Mouse (Mus musculus) midbrain, embryonic 13.5 days (tissue): ENCODE measurements around the gene Ece2. TPM values are rescaled to one million over a fixed set of nuclear protein-coding genes. Genes with fewer than 3 reads are reported as not detected.
A peak's percentile ranks its signal among the peaks of the same experiment; 100 is the strongest.

ENCODE experiments used
- ATAC-seq: fragments of 200-750 bp; cut with Nextera tagmentation; 2 replicates; pipeline ENCODE4 v1.8.0; 2017; ENCODE audit warnings: mild to moderate bottlenecking, moderate TSS enrichment, moderate library complexity
- H3K27ac ChIP-seq: fragments of 300-500 bp; sonication (generic); 2 replicates; pipeline ENCODE4 v1.5.1; 2015; ENCODE audit warnings: inconsistent platforms, mild to moderate bottlenecking, moderate library complexity
- H3K27me3 ChIP-seq: fragments of 300-500 bp; sonication (generic); 2 replicates; pipeline ENCODE4 v1.6.1; 2015; ENCODE audit warnings: mild to moderate bottlenecking, inconsistent platforms
- H3K36me3 ChIP-seq: fragments of 300-500 bp; sonication (generic); 2 replicates; pipeline ENCODE4 v1.6.1; 2015; ENCODE audit warnings: mild to moderate bottlenecking, inconsistent platforms
- H3K4me1 ChIP-seq: fragments of 300-500 bp; sonication (generic); replicated peaks from 2 replicates; pipeline ENCODE4 v1.6.1; 2015; ENCODE audit warnings: inconsistent platforms
- H3K4me2 ChIP-seq: fragments of 300-500 bp; sonication (generic); replicated peaks from 2 replicates; pipeline ENCODE4 v1.6.1; 2015; ENCODE audit warnings: moderate library complexity, mild to moderate bottlenecking, inconsistent platforms
- H3K4me3 ChIP-seq: fragments of 300-500 bp; sonication (generic); replicated peaks from 2 replicates; pipeline ENCODE4 v1.5.1; 2015; ENCODE audit warnings: mild to moderate bottlenecking, inconsistent platforms
- H3K9ac ChIP-seq: fragments of 300-500 bp; sonication (generic); replicated peaks from 2 replicates; pipeline ENCODE4 v1.6.1; 2015; ENCODE audit warnings: mild to moderate bottlenecking, inconsistent platforms
- H3K9me3 ChIP-seq: fragments of 300-500 bp; sonication (generic); 2 replicates; pipeline ENCODE4 v1.6.1; 2016; ENCODE audit warnings: mild to moderate bottlenecking, inconsistent platforms
- WGBS: fragments of 180-500 bp; shearing (Covaris S2); methylation state at CpG from one replicate; pipeline ENCODE4 v1.1.7; 2015; 5-methylcytosine and 5-hydroxymethylcytosine counted together
- microRNA counts: library from miRNA; unstranded; fragments of <30 nt; microRNA quantifications from one replicate; lab custom pipeline; 2016
- microRNA-seq: library from miRNA; unstranded; fragments of <30 nt; microRNA quantifications from one replicate; pipeline ENCODE4, GENCODE M21; 2016
- polyA plus RNA-seq: library from polyadenylated mRNA; unstranded; fragments of >200 nt; fragmentation: Nextera tagmentation; extraction: Ambion mirVana; gene quantifications from 2 replicates; pipeline ENCODE4 v1.2.1, GENCODE M21; 2015

Gene Ece2
- polyA plus RNA-seq, 1 experiment from 2014 or later, result 12.1 TPM

DNA sequence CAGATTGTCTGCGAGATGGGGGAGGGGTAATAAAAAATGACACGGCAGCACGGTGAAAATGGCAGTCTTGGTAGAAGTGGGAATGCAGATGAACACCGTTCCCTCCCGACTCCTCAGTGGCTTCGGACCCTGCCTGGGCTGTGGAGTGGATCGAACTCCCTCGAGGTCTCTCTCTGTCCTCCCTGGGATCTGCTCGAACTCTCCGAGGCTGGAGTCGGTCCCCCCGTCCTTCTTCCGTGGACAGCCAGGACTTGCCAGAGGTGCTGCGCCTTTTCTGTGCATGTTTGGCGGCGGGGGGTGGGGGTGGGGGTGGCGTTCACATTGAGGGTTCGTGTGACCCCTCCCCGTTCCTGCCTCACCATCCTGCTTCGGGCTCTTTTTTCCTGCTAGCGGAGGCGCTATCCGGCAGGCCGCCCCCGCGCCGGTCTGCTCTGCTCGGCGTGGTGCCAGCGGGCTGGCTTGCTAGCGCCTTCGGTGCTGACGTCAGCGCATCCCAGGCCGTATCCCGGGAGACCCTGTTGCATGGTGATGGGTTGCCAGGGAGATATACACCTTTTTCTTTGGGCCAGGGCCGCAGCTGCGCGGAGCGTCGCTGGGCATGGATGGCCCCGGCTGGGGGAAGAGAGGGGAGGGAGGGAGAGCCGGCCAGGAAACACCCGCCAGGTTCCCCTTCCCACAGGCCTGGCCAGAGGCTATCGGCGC is 66.1 kb downstream of the Ece2 start:
- Histone ChIP-seq H3K4me2 (peak overlapping the region; percentile 71), H3K9me3 (no peaks in the 10 kb centered on the region), H3K27me3 (no peaks in the 10 kb centered on the region), H3K4me3 (peak overlapping the region; percentile 47), H3K4me1 (peaks cover 54% of the 10 kb centered on the region), H3K9ac (peak overlapping the region; percentile 77), H3K36me3 (peaks cover 40% of the 10 kb centered on the region), H3K27ac (peak overlapping the region; percentile 83)
- WGBS, result under 1% methylated on average over 46 of the region's 46 CpGs
- peak; percentile 86 for ATAC-seq

MicroRNAs within 50 kb of the gene (microRNA counts, 519-probe panel; counts per million panel counts)
- 2,530 counts per million, percentile 62 among the panel's probes with 10 or more counts for microRNA mmu-miR-1224 (lab: Ali Mortazavi, UCI)

Small RNAs within 50 kb of the gene (microRNA-seq; reads per million reads assigned to microRNA genes)
- 18.4 reads per million, percentile 35 among the genes with 10 or more reads in this experiment for gene Mir1224

Other genes with a start within 250 kb of the Ece2 start
- 141 and 150 TPM in 2 replicates for gene Abcc5, start 203.4 kb upstream of the Ece2 start, polyA plus RNA-seq
- 105 and 111 TPM in 2 replicates for gene Eif2b5, start 131.0 kb upstream of the Ece2 start, polyA plus RNA-seq
- gene Dvl3, start 112.8 kb upstream of the Ece2 start, polyA plus RNA-seq, result 44.0 and 49.1 TPM in 2 replicates
- gene Ap2m1, start 94.3 kb upstream of the Ece2 start, polyA plus RNA-seq, result 1,112 and 1,165 TPM in 2 replicates
- gene Abcf3, start 81.3 kb upstream of the Ece2 start, polyA plus RNA-seq, result 77.6 and 79.4 TPM in 2 replicates
- 9.9 and 11.9 TPM in 2 replicates for gene Vwa5b2, start 40.4 kb upstream of the Ece2 start, polyA plus RNA-seq
- gene Eef1akmt4, start 18.2 kb upstream of the Ece2 start, polyA plus RNA-seq, result 14.9 and 15.1 TPM in 2 replicates
- gene Gm49333, start 18.2 kb upstream of the Ece2 start, polyA plus RNA-seq, result not detected in 2 replicates
- 40.6 and 43.5 TPM in 2 replicates for gene Alg3, start 18.1 kb upstream of the Ece2 start, polyA plus RNA-seq
- gene Camk2n2, start 8.5 kb upstream of the Ece2 start, polyA plus RNA-seq, result 15.1 and 17.6 TPM in 2 replicates
- gene Psmd2, start 21.8 kb downstream of the Ece2 start, polyA plus RNA-seq, result 380 and 394 TPM in 2 replicates
- gene Eif4g1, start 38.5 kb downstream of the Ece2 start, polyA plus RNA-seq, result 148 and 162 TPM in 2 replicates
- 35.7 and 37.3 TPM in 2 replicates for gene Fam131a, start 63.4 kb downstream of the Ece2 start, polyA plus RNA-seq
- 86.3 and 87.9 TPM in 2 replicates for gene Polr2h, start 87.8 kb downstream of the Ece2 start, polyA plus RNA-seq
- 20.6 and 32.0 TPM in 2 replicates for gene Clcn2, start 87.9 kb downstream of the Ece2 start, polyA plus RNA-seq
- gene Chrd, start 103.3 kb downstream of the Ece2 start, polyA plus RNA-seq, result 3.8 and 4.3 TPM in 2 replicates
- 0.71 and 1.4 TPM in 2 replicates for gene Thpo, start 104.7 kb downstream of the Ece2 start, polyA plus RNA-seq